Mouse (Mus musculus) myocyte (in vitro differentiated cells): ENCODE measurements around the gene Rps10. TPM values are rescaled to one million over a fixed set of nuclear protein-coding genes. Genes with fewer than 3 reads are reported as not detected.
A peak's percentile ranks its signal among the peaks of the same experiment; 100 is the strongest.

ENCODE experiments used
- H3K27me3 ChIP-seq: one replicate; pipeline ENCODE4 v1.6.1; 2011; ENCODE audit not compliant: control insufficient read depth, insufficient read depth, insufficient read length
- H3K36me3 ChIP-seq: one replicate; pipeline ENCODE4 v1.6.1; 2011; ENCODE audit not compliant: control insufficient read depth, insufficient read depth
- H3K4me2 ChIP-seq: one replicate; pipeline ENCODE4 v1.6.1; 2011; ENCODE audit warnings: low read depth, control low read depth
- H3K4me3 ChIP-seq: one replicate; pipeline ENCODE4 v1.5.1; 2011; ENCODE audit warnings: mild to moderate bottlenecking, control low read depth, moderate library complexity
- H3K79me2 ChIP-seq: one replicate; pipeline ENCODE4 v1.6.1; 2011; ENCODE audit not compliant: control insufficient read depth, insufficient read depth
- H3ac ChIP-seq: one replicate; pipeline ENCODE4 v1.6.1; 2011; ENCODE audit not compliant: control insufficient read depth, insufficient read length
- CEBPB ChIP-seq: IDR thresholded peaks from 2 replicates; pipeline ENCODE4 v1.6.1; 2011; ENCODE audit warnings: mild to moderate bottlenecking, moderate library complexity; ENCODE audit not compliant: poor library complexity, insufficient read depth, severe bottlenecking
- E2F4 ChIP-seq: IDR thresholded peaks from one replicate; pipeline ENCODE4 v1.6.1; 2011; ENCODE audit warnings: mild to moderate bottlenecking, control low read depth, moderate library complexity; ENCODE audit not compliant: insufficient read depth
- MAX ChIP-seq: IDR thresholded peaks from one replicate; pipeline ENCODE4 v1.6.1; 2011; ENCODE audit warnings: low read depth, mild to moderate bottlenecking, control low read depth
- MYOD1 ChIP-seq, 3 experiments: IDR thresholded peaks; one replicate each; pipeline ENCODE4 v1.6.1; 2011; ENCODE audit warnings: control low read depth in 2 of 3, low read depth in 2 of 3, mild to moderate bottlenecking in 2 of 3, moderate library complexity in 1 of 3; ENCODE audit not compliant: insufficient read length in 2 of 3, control insufficient read depth in 1 of 3
- MYOG ChIP-seq, 3 experiments: IDR thresholded peaks; one replicate each; pipeline ENCODE4 v1.6.1; 2011; ENCODE audit warnings: control low read depth in 2 of 3, low read depth in 2 of 3, mild to moderate bottlenecking in 2 of 3; ENCODE audit not compliant: insufficient read length in 2 of 3, control insufficient read depth in 1 of 3, insufficient read depth in 1 of 3
- POLR2A ChIP-seq: IDR thresholded peaks from one replicate; pipeline ENCODE4 v1.6.1; 2011; ENCODE audit warnings: low read depth, mild to moderate bottlenecking, control low read depth, moderate library complexity; ENCODE audit not compliant: insufficient read length
- POLR2AphosphoS2 ChIP-seq: IDR thresholded peaks from one replicate; pipeline ENCODE4 v1.6.1; 2011; ENCODE audit warnings: low read depth, control low read depth; ENCODE audit not compliant: insufficient read length
- REST ChIP-seq: IDR thresholded peaks from one replicate; pipeline ENCODE4 v1.6.1; 2011; ENCODE audit warnings: mild to moderate bottlenecking, control low read depth, moderate library complexity; ENCODE audit not compliant: insufficient read depth, insufficient read length
- SRF ChIP-seq: IDR thresholded peaks from one replicate; pipeline ENCODE4 v1.6.1; 2011; ENCODE audit warnings: low read depth; ENCODE audit not compliant: control insufficient read depth, insufficient read length
- TCF12 ChIP-seq: IDR thresholded peaks from one replicate; pipeline ENCODE4 v1.6.1; 2011; ENCODE audit warnings: mild to moderate bottlenecking, control low read depth; ENCODE audit not compliant: poor library complexity, insufficient read depth, severe bottlenecking
- TCF3 ChIP-seq: IDR thresholded peaks from one replicate; pipeline ENCODE4 v1.6.1; 2011; ENCODE audit warnings: low read depth, control low read depth; ENCODE audit not compliant: insufficient read length
- USF1 ChIP-seq: IDR thresholded peaks from one replicate; pipeline ENCODE4 v1.6.1; 2011; ENCODE audit warnings: low read depth, mild to moderate bottlenecking, control low read depth, moderate library complexity
- polyA plus RNA-seq: library from polyadenylated mRNA; unstranded; fragments of >200 nt; fragmentation: generic; extraction: Trizol; gene quantifications from one replicate; pipeline ENCODE4 v1.2.1, GENCODE M21; 2012; ENCODE audit warnings: missing spikeins

Gene Rps10
- polyA plus RNA-seq, 1 experiment, result 3,606 TPM

DNA sequence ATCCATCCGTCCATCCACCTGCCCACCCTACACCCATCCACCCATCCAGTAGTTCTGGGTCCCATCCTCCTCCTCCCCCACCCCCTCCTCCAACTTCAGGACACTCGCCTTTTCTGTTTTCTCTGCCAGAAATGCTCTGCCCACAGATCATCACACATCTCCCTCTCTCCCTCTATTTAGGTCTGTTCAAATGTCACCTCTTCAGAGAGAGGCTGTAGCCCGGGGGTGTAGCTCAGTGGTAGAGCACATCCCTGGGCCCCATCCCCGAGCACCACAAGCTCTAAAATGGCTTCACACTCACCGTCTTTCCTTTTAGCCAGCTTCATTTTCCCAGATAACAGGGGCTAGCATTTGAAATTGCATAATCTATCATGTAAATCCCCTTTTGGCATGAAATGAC lies 41.3 kb upstream of the Rps10 start:
- H3K79me2 ChIP-seq, result no peaks in the 10 kb centered on the region
- H3ac ChIP-seq, result no peak overlapping the region
- no peak for TF ChIP-seq USF1
- no peak for TF ChIP-seq SRF
- no peak for TF ChIP-seq TCF12
- no peak for TF ChIP-seq TCF3
- no peak for TF ChIP-seq POLR2AphosphoS2
- no peak for TF ChIP-seq MYOG (IDR thresholded peaks at IDR 0.05; ENCODE audit: control insufficient read depth in 1 of 3, insufficient read depth in 1 of 3, insufficient read length in 2 of 3, low read depth in 2 of 3)
- no peak for TF ChIP-seq CEBPB
- TF ChIP-seq E2F4, result no peak
- no peak for TF ChIP-seq REST
- no peak for TF ChIP-seq MAX
- TF ChIP-seq POLR2A, result no peak
- no peak overlapping the region for H3K4me2 ChIP-seq
- H3K36me3 ChIP-seq, result no peaks in the 10 kb centered on the region
- no peak overlapping the region for H3K4me3 ChIP-seq
- H3K27me3 ChIP-seq, result peaks cover 3% of the 10 kb centered on the region

DNA sequence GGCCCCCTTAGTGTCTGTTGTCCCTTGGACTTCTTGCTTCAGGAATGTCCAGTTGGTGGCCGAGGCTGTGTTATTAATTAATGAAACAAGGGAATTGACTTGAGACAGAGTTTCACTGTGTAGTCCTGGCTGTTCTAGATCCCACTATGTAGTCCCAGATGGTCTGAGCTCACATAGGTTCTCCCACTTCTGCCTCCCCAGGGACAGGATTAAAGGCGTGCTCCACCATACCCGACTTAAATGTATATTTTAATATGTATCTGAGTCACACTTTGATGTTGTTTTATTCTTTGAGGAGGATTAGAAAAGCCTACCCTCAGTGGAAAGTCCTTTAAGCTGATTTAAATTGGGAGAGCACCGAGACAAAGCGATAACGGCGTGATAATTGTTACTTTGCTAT lies 39.8 kb upstream of the Rps10 start:
- peaks cover 3% of the 10 kb centered on the region for H3K27me3 ChIP-seq
- TF ChIP-seq CEBPB (no peak), SRF (no peak), MAX (no peak), E2F4 (no peak), REST (no peak), POLR2A (no peak), TCF12 (no peak), USF1 (no peak), POLR2AphosphoS2 (no peak), TCF3 (no peak), MYOD1 (IDR thresholded peaks at IDR 0.05; ENCODE audit: control insufficient read depth in 1 of 3, insufficient read length in 2 of 3, low read depth in 2 of 3) (no peak), MYOG (IDR thresholded peaks at IDR 0.05; ENCODE audit: control insufficient read depth in 1 of 3, insufficient read depth in 1 of 3, insufficient read length in 2 of 3, low read depth in 2 of 3) (no peak)
- H3K79me2 ChIP-seq, result no peaks in the 10 kb centered on the region
- no peak overlapping the region for H3K4me3 ChIP-seq
- H3K4me2 ChIP-seq, result no peak overlapping the region
- H3ac ChIP-seq, result no peak overlapping the region
- no peaks in the 10 kb centered on the region for H3K36me3 ChIP-seq

DNA sequence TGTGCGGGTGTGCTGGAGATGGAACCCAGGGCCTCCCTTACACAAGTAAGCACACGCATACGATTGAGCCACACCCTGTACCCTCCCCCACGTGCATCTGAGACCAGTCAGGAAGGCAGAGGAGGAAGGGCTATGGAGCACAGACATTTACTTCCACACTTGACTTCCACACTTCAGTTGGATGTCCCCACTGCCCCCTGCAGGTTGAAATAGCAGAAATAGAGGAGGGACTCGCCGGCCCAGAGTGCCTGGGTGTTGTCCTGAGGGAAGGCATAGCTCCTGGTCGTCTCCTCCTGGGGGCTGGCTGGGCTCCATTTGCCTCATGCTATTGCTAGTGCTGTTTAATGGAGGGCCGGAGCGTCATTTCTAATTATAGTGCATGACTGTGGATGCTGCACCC lies 39.0 kb upstream of the Rps10 start:
- no peaks in the 10 kb centered on the region for H3K79me2 ChIP-seq
- TF ChIP-seq TCF12 (no peak), MYOG (IDR thresholded peaks at IDR 0.05; ENCODE audit: control insufficient read depth in 1 of 3, insufficient read depth in 1 of 3, insufficient read length in 2 of 3, low read depth in 2 of 3) (no peak), E2F4 (no peak), POLR2A (no peak), CEBPB (no peak), MYOD1 (IDR thresholded peaks at IDR 0.05; ENCODE audit: control insufficient read depth in 1 of 3, insufficient read length in 2 of 3, low read depth in 2 of 3) (no peak), USF1 (no peak), REST (no peak), SRF (no peak)
- H3K36me3 ChIP-seq, result no peaks in the 10 kb centered on the region
- H3K27me3 ChIP-seq, result peaks cover 3% of the 10 kb centered on the region
- H3K4me3 ChIP-seq, result no peak overlapping the region
- no peak overlapping the region for H3ac ChIP-seq
- no peak overlapping the region for H3K4me2 ChIP-seq

DNA sequence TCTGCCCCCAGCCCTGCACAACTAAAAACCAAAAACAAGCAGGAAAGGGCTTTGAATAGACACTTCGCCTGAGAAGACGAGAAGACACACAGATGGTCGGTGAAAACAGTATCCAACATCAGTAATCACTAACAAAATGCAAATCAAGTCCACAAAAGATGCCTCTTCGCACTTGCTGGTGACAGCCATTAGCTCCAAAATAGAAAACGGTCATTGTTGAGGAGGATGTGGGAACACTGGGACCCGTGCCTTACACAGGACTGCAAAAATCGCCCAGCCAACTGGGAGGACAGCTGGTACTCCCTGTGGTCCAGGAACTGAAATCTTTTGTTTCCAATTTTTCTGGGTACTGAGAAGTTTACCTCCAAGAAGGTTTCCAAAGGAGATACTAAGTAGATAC lies 37.5 kb upstream of the Rps10 start:
- Histone ChIP-seq H3K4me3 (no peak overlapping the region), H3K36me3 (no peaks in the 10 kb centered on the region), H3K27me3 (peaks cover 3% of the 10 kb centered on the region), H3K79me2 (no peaks in the 10 kb centered on the region), H3K4me2 (no peak overlapping the region), H3ac (no peak overlapping the region)
- TF ChIP-seq MYOD1 (IDR thresholded peaks at IDR 0.05; ENCODE audit: control insufficient read depth in 1 of 3, insufficient read length in 2 of 3, low read depth in 2 of 3) (peak in 1 of 3 experiments; percentile 5), MYOG (IDR thresholded peaks at IDR 0.05; ENCODE audit: control insufficient read depth in 1 of 3, insufficient read depth in 1 of 3, insufficient read length in 2 of 3, low read depth in 2 of 3) (no peak), MAX (no peak), E2F4 (no peak), POLR2AphosphoS2 (no peak)

DNA sequence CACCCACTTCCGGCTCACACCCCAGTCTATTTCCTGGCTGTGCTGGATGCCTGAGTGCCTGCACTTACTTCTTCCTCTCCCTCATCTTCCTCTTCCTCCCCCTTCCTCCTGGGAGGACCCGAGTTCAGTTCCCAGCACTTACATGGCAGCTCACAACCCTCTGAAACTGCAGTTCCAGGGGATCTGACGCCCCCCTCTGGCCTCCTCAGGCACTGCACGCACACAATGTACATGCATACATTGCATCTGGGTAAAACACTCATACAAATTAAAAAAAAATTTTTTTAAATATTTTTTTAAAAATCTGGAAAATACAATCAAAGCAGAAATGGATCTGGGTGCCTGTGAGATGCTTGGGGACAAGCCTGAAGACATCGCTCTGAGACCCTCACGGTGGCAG lies 35.3 kb upstream of the Rps10 start:
- no peak overlapping the region for H3K4me3 ChIP-seq
- no peak for TF ChIP-seq SRF
- TF ChIP-seq USF1, result no peak
- TF ChIP-seq POLR2A, result no peak
- TF ChIP-seq TCF12, result no peak
- TF ChIP-seq MYOD1 (IDR thresholded peaks at IDR 0.05; ENCODE audit: control insufficient read depth in 1 of 3, insufficient read length in 2 of 3, low read depth in 2 of 3), result no peak
- no peak for TF ChIP-seq MAX
- TF ChIP-seq REST, result no peak
- H3K4me2 ChIP-seq, result no peak overlapping the region
- H3K79me2 ChIP-seq, result no peaks in the 10 kb centered on the region
- peaks cover 3% of the 10 kb centered on the region for H3K27me3 ChIP-seq
- no peak overlapping the region for H3ac ChIP-seq
- H3K36me3 ChIP-seq, result no peaks in the 10 kb centered on the region
